Mouse (Mus musculus): ENCODE measurements around the gene Ubfd1. TPM values are rescaled to one million over a fixed set of nuclear protein-coding genes. Genes with fewer than 3 reads are reported as not detected.
A peak's percentile ranks its signal among the peaks of the same experiment; 100 is the strongest.

Ubfd1 gene
- total RNA-seq, 2 experiments from 2014 or later = 5.5 to 6.7 TPM

GRCm38 (mm10) chr7:122079798-122080554 lies 13.0 kb downstream of the Ubfd1 start:
- no peak for ATAC-seq (replicated peaks; ENCODE audit: low FRiP score, poor library complexity, severe bottlenecking)

GRCm38 (mm10) chr7:122081071-122081470 lies 14.1 kb downstream of the Ubfd1 start:
- ATAC-seq (replicated peaks; ENCODE audit: low FRiP score, poor library complexity, severe bottlenecking) = no peak

- ATAC-seq (replicated peaks; ENCODE audit: low FRiP score, poor library complexity, severe bottlenecking) = no peak
Measured at GRCm38 (mm10) chr7:122087195-122087982, 20.4 kb downstream of the Ubfd1 start.

GRCm38 (mm10) chr7:122094564-122095330 lies 27.8 kb downstream of the Ubfd1 start:
- ATAC-seq (replicated peaks; ENCODE audit: low FRiP score, poor library complexity, severe bottlenecking) = no peak

DNA sequence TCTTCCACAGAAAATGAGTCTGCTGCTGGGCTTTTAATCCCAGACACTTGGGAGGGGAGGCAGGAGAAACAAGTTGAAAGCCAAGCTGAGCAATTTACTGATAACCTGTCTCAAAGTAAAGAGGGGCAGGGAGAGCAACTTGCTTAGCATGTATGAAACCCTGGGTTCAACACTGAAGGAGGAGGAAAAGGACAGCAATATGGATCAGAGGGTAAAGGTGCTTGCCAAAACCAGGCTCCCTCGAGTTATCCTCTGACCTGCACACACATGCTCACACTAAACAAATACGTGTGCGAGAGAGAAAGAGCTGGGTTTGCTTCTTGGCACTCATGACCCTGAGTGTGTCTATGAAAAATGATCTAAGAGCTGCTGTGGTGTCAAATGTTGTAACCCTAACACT lies 31.0 kb downstream of the Ubfd1 start:
- ATAC-seq (replicated peaks; ENCODE audit: low FRiP score, poor library complexity, severe bottlenecking) = no peak

DNA sequence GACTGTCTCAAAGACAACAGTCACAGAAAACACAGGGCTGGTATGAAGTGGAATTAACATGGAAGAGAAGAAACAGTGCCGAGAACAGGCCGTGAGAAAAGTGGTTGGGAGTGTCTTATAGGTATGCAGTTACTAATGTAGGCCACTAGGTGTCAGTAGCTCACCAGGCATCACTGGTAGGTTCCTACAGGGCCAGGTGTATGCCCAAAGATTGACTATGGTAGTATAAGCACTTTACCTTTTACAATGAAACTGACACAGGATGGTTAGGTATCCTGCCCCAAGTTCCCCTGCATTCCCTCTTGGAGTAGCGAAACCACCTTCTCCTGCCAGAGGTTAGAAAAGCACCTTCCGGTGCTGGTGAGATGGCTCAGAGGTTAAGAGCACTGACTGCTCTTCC lies 32.2 kb downstream of the Ubfd1 start:
- peak; percentile 85 for ATAC-seq (replicated peaks; ENCODE audit: low FRiP score, poor library complexity, severe bottlenecking)

DNA sequence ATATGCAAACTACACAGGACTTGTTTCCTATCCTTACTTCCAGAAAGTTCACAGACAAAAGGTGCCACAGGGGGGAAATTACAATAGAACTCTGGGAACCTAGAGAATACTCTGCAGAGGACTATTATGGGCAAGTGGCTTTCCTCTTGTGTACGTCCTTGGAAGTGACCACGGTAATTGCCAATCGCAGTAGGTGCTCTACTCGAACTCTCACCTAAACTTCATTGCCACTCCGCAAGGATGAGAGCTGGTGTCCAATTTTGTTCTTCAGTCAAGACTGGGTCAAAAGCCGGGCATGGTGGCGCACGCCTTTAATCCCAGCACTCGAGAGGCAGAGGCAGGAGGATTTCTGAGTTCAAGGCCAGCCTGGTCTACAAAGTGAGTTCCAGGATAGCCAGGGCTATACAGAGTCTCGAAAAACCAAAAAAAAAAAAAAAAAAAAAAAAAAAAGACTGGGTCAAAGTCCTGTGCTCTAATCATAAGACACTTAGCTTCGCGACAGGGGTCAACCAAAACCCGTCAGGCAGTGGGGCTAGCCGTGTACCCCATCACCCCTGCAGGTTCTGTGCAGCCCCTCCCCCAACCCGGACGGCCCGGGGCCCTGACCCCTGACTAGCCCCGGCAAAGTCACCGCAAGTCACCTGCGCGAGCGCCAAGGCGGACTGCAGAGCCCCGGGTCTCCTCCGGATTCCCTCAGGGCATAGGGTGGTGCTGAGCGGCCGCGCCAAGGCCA lies 34.2 kb downstream of the Ubfd1 start:
- peak; percentile 13; the same call in 1 of the 2 replicates for ATAC-seq (replicated peaks; ENCODE audit: low FRiP score, poor library complexity, severe bottlenecking)

DNA sequence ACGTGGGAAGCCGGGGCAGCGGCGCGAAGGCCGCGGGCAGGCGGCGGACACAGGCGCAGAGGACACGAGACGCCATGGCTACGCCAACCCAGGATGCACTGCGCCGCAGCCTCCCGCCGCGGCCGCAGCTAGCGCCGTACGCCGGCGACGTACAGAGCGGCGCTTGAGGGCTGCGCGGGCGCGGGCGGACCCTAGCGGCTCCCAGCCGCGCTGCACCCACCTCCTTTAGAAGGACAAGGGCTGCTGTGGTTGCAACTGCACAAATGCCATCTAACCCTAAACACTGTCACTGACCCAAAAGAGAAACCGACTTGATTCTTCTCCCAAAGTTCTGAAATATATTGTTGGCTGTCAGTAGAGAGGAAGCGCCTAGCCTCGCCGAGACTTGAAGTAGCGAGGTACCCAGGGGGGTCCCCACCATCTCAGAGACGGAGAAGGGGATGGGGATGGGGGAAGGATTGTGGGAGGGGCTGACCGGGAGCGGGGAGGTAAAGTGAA lies 34.8 kb downstream of the Ubfd1 start, which contains the start of gene Ndufab1:
Ndufab1 (minus strand) TSS at position 140 of the 498 bp plus-strand sequence.
- peak; percentile 98 for ATAC-seq (replicated peaks; ENCODE audit: low FRiP score, poor library complexity, severe bottlenecking)

DNA sequence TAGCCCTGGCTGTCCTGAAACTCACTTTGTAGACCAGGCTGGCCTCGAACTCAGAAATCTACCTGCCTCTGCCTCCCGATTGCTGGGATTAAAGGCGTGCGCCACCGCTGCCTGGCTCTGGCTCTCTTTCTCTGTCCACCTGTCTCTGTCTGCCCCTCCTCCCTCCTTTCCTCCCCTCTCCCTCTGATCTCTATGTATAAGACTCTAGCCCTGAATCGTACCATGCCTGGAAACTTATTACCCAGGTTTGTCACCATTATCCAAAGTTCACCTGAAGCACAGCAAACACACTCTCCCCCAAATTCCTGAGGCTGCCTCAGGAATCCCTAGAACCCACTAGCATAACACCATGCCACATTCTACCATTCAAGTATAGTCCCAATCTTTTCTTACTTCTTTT lies 41.2 kb downstream of the Ubfd1 start:
- ATAC-seq (replicated peaks; ENCODE audit: low FRiP score, poor library complexity, severe bottlenecking) = no peak

GRCm38 (mm10) chr7:122123518-122123917 lies 56.5 kb downstream of the Ubfd1 start:
- no peak for ATAC-seq (replicated peaks; ENCODE audit: low FRiP score, poor library complexity, severe bottlenecking)

DNA sequence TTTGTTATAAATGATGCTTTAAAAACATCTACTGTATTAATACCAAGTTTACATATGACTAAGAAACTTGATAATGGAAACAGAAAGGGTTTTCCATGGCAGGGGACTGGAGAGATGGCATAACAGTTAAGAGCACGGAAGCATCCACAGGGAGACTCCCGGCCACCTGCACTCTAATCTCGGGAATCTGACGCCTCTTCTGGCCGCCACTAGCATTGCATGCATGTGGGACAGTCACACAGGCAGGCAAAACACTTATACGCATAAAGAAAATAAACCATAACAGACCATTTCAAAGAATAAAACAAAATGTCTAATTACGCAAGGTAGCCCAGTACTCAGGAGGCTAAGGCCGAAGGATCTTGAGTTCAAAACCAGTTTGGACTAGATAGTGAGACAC lies 58.7 kb downstream of the Ubfd1 start:
- no peak; the same call in 1 of the 2 replicates for ATAC-seq (replicated peaks; ENCODE audit: low FRiP score, poor library complexity, severe bottlenecking)

DNA sequence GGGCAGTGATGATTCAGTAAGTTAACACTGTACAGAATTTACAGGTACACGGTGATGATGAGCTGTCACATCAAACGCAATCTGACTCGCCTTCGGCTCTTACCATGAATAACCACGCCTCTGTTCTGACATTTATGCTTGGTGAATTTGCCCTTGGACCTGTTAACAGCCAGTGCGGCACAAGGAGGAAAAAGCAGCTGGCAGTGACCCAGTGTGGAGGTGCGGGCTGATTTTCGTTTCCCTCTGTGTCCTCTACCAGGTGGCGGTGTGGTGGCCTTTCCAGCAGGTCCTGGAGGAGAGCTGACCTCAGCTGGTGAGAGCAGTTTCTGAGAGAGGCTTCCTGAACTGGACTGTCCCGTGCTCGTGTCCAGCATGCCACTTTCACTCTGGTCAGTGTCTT lies 60.0 kb downstream of the Ubfd1 start:
- no peak for ATAC-seq (replicated peaks; ENCODE audit: low FRiP score, poor library complexity, severe bottlenecking)

Other genes with a start within 250 kb of the Ubfd1 start
- gene Scnn1b, start 202.1 kb upstream of the Ubfd1 start, total RNA-seq (2015; ENCODE audit: low replicate concordance) = not detected in 2 replicates
- not detected in 2 replicates for gene Scnn1b, start 202.1 kb upstream of the Ubfd1 start, total RNA-seq (2017; ENCODE audit: low replicate concordance)
- gene Cog7, start 85.5 kb upstream of the Ubfd1 start, total RNA-seq (2015; ENCODE audit: low replicate concordance) = 0.19 and 4.4 TPM in 2 replicates
- 2.5 and 4.2 TPM in 2 replicates for gene Cog7, start 85.5 kb upstream of the Ubfd1 start, total RNA-seq (2017; ENCODE audit: low replicate concordance)
- 3.6 and 5.4 TPM in 2 replicates for gene Gga2, start 46.0 kb upstream of the Ubfd1 start, total RNA-seq (2015; ENCODE audit: low replicate concordance)
- 3.2 and 5.2 TPM in 2 replicates for gene Gga2, start 46.0 kb upstream of the Ubfd1 start, total RNA-seq (2017; ENCODE audit: low replicate concordance)
- gene Ears2, start 88 bp downstream of the Ubfd1 start, total RNA-seq (2015; ENCODE audit: low replicate concordance) = 0.42 TPM in 1 of 2 replicates, not detected in the other
- 0.43 and 0.56 TPM in 2 replicates for gene Ears2, start 88 bp downstream of the Ubfd1 start, total RNA-seq (2017; ENCODE audit: low replicate concordance)
- gene Ndufab1, start 34.7 kb downstream of the Ubfd1 start, total RNA-seq (2015; ENCODE audit: low replicate concordance) = 69.2 and 72.3 TPM in 2 replicates
- gene Ndufab1, start 34.7 kb downstream of the Ubfd1 start, total RNA-seq (2017; ENCODE audit: low replicate concordance) = 16.9 and 27.0 TPM in 2 replicates
- 5.4 and 10.0 TPM in 2 replicates for gene Palb2, start 65.8 kb downstream of the Ubfd1 start, total RNA-seq (2015; ENCODE audit: low replicate concordance)
- 7.9 and 13.0 TPM in 2 replicates for gene Palb2, start 65.8 kb downstream of the Ubfd1 start, total RNA-seq (2017; ENCODE audit: low replicate concordance)
- gene Dctn5, start 65.9 kb downstream of the Ubfd1 start, total RNA-seq (2015; ENCODE audit: low replicate concordance) = 20.3 and 33.0 TPM in 2 replicates
- 18.3 and 29.3 TPM in 2 replicates for gene Dctn5, start 65.9 kb downstream of the Ubfd1 start, total RNA-seq (2017; ENCODE audit: low replicate concordance)
- gene Plk1, start 92.3 kb downstream of the Ubfd1 start, total RNA-seq (2015; ENCODE audit: low replicate concordance) = 26.5 and 29.5 TPM in 2 replicates
- gene Plk1, start 92.3 kb downstream of the Ubfd1 start, total RNA-seq (2017; ENCODE audit: low replicate concordance) = 25.2 and 26.3 TPM in 2 replicates
- not detected in 2 replicates for gene Ern2, start 119.0 kb downstream of the Ubfd1 start, total RNA-seq (2015; ENCODE audit: low replicate concordance)
- gene Ern2, start 119.0 kb downstream of the Ubfd1 start, total RNA-seq (2017; ENCODE audit: low replicate concordance) = not detected in 2 replicates
- 1.9 TPM in 1 of 2 replicates, not detected in the other for gene Chp2, start 152.3 kb downstream of the Ubfd1 start, total RNA-seq (2015; ENCODE audit: low replicate concordance)
- gene Chp2, start 152.3 kb downstream of the Ubfd1 start, total RNA-seq (2017; ENCODE audit: low replicate concordance) = 2.3 and 6.1 TPM in 2 replicates
- 29.7 and 33.6 TPM in 2 replicates for gene Prkcb, start 221.6 kb downstream of the Ubfd1 start, total RNA-seq (2015; ENCODE audit: low replicate concordance)
- 18.3 and 20.2 TPM in 2 replicates for gene Prkcb, start 221.6 kb downstream of the Ubfd1 start, total RNA-seq (2017; ENCODE audit: low replicate concordance)